Mouse (Mus musculus): ENCODE results near the gene Ppp4c.

Gene Ppp4c

GRCm38 (mm10) chr7:126791851-126792720, at the start of gene Ppp4c:
TSS of gene Ppp4c (minus strand) at chr7:126792496.
- peak; percentile 95 to 96 for DNase-seq

DNA sequence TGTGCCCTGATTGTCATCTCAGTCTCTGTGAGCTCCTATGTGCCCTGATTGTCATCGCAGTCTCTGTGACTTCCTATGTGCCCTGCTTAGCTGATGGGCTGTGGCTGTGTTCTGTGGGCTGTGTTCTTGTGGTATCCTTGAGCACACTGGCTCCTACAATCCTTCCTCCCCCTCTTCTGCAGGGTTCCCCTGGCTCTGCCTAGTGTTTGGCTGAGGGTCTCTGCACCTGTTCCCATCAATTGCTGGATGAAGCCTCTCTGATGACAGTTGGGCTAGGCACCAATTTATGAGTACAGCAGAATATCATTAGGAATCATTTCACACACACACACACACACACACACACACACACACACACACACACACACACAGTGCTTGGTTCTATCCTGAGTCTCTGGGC, 41.0 kb upstream of the Ppp4c start:
- DNase-seq: no peak

DNA sequence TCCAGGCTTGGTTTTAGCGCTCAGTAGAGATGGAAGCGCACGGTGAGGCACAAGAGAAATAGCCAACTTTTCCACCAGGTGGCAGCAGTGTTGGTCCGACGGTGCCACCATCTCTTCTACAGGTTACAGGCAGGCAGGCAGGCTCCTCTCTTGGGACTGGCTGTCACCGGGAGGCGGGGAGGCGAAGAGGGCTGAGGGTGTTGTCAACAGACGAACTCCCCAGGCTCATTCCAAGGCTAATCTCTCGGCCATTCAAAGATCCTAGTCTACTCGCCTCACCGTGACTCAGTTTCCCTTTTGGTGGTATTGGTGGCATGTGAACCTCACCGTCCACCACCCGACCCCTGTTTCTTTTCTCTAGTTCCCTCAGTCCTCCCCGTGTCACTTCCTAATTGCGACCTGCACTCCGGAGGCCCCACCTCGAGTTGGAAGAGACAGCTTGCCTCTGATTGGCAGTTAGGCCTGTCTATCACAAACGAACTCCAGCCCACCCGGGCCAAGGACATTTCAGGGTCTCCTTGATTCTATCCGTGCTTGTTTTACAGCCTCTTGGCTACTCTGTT, 39.8 kb upstream of the Ppp4c start:
- peak; percentile 51 to 68 for DNase-seq

DNA sequence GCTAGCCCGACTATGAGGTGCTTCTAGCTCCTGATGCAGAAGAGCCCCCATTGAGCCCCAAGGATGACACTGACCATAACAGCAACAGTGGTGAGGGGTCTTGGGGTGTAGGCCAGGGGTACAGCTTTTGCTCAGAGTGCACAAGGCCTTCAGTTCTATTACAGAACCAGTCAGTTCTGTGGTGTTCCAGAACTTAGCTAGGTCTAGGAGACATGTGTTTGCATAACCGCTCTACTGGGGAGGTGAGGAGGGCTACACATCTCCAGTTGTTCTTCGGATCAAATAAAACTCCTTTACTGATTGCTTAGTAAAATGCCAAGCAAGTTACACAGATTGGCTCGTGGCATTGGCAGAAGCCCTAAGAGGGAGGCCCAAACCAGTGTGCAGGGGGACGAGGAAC, 39.2 kb upstream of the Ppp4c start, which contains the start of gene 4930451I11Rik:
Gene 4930451I11Rik, minus strand, starts transcription at position 101 of the 400 bp plus-strand sequence.
- no peak for DNase-seq

- no peak for DNase-seq
Observed at GRCm38 (mm10) chr7:126825952-126826351, 33.7 kb upstream of the Ppp4c start.

- no peak for DNase-seq
Observed at GRCm38 (mm10) chr7:126825403-126825802, 33.1 kb upstream of the Ppp4c start.

DNA sequence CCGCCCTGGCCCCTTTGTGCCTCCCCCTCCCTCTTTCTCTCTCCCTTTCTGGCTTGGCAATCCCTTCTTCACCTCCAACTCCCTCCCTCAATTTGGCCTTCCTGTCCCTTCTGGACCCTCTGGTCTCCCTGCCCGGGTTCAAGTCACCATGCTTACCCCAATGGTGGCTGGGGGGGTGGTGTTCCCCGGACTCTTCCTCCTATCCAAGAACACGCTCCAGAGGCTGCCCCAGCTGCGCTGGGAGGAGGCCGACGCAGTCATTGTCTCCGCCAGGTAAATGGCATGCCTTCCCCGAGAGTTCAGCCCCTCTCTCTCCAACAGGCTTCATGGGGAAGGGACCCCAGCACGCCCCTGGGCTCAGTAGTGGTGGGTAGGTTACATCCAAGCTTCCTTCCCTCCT, 31.6 kb upstream of the Ppp4c start:
- no peak for DNase-seq

DNA sequence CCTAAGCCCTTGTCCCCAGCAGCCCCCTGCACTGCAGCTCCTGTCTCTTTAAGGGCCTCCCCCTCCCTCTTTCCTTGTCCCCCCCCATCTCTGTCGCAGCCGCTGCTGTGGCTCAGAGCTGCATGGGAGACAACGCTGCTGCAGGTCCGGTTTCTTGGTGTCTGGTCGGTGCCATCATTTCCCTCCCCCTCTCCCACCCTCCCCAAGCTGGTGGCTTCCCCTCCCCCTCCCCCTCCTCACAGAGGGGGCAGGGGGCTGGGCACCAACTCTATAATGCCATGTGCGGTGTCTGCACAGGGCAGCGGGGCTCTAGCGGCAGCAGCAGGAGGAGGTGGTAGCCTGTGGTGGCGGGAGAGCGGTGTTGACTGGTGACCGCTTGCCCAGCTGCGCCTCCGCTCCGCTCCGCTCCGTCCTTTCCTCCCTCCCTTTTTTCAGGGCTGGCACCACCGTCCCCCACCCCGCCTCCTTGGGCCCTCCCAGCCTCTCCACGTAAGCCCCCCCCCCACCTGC, 31.0 kb upstream of the Ppp4c start:
- DNase-seq: no peak

DNA sequence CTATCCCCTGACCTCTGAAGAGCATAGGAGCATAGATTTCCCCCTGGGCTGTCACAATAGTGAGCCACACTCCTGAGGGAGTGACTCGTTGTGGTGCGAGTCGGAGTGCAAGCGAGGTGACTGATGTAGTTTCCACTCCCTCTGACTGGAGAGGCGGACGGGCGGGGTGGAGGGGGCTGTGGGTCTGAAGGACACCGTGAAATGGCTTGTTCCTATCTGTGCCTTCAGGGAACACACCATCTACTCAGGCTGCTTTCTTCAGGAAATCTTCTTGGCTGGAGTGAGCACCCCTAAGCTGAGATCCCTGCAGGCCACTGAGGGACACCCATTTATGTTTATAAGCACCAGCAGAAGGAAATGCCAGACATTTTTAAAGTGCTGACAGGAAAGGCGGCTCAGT, 30.4 kb upstream of the Ppp4c start:
- no peak for DNase-seq

- DNase-seq: peak; percentile 35 to 48
Observed at GRCm38 (mm10) chr7:126821835-126822511, 29.7 kb upstream of the Ppp4c start.

DNA sequence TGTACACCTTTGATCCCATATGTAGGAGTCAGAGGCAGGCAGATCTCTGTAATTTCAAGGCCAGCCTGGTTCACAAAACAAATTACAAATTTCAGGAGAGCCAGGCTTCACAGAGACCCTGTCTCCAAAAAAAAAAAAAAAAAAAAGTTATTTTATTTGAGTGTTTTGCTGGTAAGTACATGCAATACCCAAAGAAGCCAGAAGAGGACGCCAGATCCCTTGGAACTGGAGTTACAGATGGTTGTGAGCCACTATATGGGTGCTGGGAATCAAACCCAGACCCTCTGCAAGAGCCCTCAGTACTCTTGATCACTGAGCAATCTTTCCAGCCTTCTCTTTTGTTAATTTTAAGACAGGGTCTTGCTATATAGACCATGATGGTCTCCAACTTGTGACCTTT, 26.5 kb upstream of the Ppp4c start:
- DNase-seq: no peak

- DNase-seq: no peak
Observed at GRCm38 (mm10) chr7:126817595-126817994, 25.3 kb upstream of the Ppp4c start.

GRCm38 (mm10) chr7:126816494-126816893, 24.2 kb upstream of the Ppp4c start:
- DNase-seq: no peak

DNA sequence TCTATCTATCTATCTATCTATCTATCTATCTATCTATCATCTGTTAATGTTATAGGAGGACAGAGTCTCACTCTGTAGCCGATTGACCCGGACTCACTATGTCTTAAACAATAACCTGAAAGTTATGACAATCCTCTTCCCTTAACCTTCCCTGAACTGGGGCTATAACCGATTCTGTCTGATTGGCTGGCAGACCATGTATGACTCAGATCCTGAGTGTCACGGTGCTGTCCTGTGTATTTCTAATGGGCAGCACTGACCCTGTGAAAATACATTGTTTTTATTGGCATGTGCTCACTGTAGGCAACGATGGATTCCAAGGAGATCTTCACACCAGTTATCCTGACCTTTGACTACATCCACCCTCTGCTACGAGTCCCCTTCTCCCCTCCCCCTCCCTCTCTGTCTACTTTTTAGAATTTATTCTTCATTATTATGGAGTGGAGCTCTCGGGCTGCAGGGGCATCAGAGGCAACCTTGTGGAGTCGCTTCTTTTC, 23.5 kb upstream of the Ppp4c start:
- no peak for DNase-seq

- no peak for DNase-seq
Observed at GRCm38 (mm10) chr7:126809723-126810369, 17.6 kb upstream of the Ppp4c start.

DNA sequence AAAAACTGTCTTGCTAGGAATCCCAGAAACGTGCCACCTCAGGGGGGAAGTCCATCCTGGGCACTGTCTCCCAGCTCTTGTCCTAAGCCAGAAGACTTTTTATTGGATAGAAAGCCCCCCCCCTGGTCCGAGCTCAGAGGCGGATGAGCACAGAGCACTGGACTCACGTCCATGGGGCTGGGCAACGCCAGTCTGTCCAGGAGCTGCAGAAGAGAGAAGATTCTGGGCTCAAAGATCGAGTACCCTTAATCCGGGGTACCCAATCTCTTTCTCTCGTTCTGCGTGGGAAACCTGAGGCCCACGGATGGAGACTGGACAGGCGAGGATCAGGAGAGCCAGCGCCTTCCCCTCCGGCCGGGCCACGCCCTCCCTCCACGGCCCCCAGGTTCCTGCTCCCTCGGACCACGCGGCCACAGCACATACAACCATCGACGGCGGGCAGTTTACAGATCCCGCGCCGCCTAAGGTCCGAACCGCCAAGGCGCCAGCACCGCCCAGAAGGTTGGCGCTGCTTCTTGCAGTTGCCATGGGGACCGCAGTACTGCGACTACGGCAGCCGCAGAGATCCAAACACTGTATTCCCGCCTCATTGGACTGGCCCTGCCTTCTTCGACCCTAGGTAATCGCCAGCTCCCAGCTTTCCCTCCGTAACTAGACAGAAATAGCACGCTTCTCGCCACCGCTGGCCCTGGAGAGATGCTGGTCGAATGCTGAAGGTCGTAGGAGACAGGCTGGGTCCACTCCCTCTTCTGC, 16.6 kb upstream of the Ppp4c start:
- peak; percentile 43 to 49 for DNase-seq

DNA sequence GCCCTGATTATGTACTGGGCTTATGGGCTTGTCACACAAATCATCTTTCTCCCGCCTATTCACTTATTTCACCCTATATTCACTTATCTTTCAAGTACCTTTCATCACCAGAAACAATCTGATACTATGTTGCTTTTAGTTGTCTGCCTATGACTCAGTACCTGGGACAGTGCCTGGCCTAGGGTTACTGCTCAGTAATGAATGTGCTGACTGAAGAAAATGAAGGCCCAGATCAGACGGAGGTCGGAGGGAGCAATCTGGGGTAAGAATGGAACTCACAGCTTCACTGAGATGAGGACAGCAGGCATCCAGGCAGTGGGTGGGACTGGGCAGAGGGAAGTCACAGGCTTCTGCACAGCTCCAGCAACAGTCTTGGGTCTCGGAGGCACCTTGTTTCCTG, 15.1 kb upstream of the Ppp4c start:
- DNase-seq: no peak

DNA sequence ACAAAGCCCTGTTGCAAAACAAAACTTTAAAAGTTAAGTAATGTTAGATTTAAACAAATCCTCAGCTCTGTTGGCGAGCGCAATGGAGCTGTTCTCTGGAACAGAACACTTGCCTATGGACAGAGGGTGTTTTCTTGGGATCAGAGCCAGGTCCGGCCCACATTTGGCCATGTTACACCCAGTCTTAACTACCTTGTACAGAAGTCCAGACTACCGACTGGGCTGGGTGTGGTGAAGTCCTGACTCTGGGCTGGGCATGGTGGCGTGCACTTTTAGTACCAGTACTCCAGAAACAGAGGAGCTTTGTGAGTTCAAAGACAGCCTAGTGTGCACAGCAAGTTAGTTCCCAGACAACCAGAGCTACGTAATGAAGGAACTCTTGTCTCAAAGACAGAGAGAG, 14.7 kb upstream of the Ppp4c start:
- DNase-seq: no peak

- DNase-seq: no peak
Observed at GRCm38 (mm10) chr7:126803751-126804150, 11.5 kb upstream of the Ppp4c start.

DNA sequence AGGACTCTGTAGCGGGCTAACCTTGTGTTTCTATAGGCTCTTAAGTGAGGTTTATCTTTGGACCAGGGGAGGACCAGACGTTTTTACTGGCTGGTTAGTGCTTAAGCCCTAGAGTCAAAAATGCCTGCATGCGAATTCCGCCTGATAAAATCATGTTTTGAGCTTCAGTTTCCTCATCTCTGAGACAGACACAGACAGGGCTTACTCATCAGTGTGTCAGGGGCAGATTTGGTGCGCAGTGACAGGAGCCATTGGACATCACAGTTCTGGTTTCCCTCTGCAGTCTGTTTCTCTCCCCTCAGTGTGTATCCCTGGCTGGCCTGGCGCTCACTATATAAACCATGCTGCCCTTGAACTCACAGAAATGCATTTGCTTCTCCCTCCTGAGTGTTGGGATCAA, 10.9 kb upstream of the Ppp4c start:
- DNase-seq: no peak

GRCm38 (mm10) chr7:126802134-126802889, 10.0 kb upstream of the Ppp4c start:
- DNase-seq: no peak
